Mouse (Mus musculus) layer of hippocampus, adult 8-10 months (tissue): ENCODE results near the gene Ikzf3. TPM values are rescaled to one million over a fixed set of nuclear protein-coding genes. Genes with fewer than 3 reads are reported as not detected.

Source experiments
- total RNA-seq, 4 experiments: library from RNA; stranded (reverse); gene quantifications; 2 replicates each; pipeline ENCODE4 v1.2.4; 2022

The Ikzf3 gene
- total RNA-seq, 4 experiments from 2014 or later, result not detected

Other genes with a start within 250 kb of the Ikzf3 start
- 100 to 1,000 TPM; 124 to 133 (median 129) TPM for gene Neurod2, start 216.4 kb downstream of the Ikzf3 start, total RNA-seq
- 10 to 100 TPM; 52.5 to 55.9 (median 53.3) TPM for gene Ppp1r1b, start 197.6 kb downstream of the Ikzf3 start, total RNA-seq
- 10 to 100 TPM; 35.5 to 41.0 (median 36.5) TPM for gene Stard3, start 187.7 kb downstream of the Ikzf3 start, total RNA-seq
- gene Tcap, start 162.2 kb downstream of the Ikzf3 start, total RNA-seq, result 10 to 100 TPM in 2 of 4 experiments, 1 to 10 TPM in 2; 1.2 to 15.3 (median 8.3) TPM
- gene Pnmt, start 159.6 kb downstream of the Ikzf3 start, total RNA-seq, result 1 to 10 TPM in 2 of 4 experiments, under 1 TPM in 1, not detected in 1; 0.37 to 1.5 (median 1.3) TPM
- 10 to 100 TPM in 2 of 4 experiments, 1 to 10 TPM in 2; 8.7 to 11.7 (median 9.6) TPM for gene Pgap3, start 145.5 kb downstream of the Ikzf3 start, total RNA-seq
- 1 to 10 TPM; 2.1 to 3.5 (median 2.9) TPM for gene Erbb2, start 133.6 kb downstream of the Ikzf3 start, total RNA-seq
- gene Mien1, start 107.0 kb downstream of the Ikzf3 start, total RNA-seq, result 10 to 100 TPM; 83.9 to 93.8 (median 89.8) TPM
- 1 to 10 TPM; 2.6 to 3.5 (median 2.9) TPM for gene Grb7, start 99.6 kb downstream of the Ikzf3 start, total RNA-seq
- under 1 TPM in 1 of 4 experiments, not detected in 3; 0.75 TPM for gene Zpbp2, start 5.1 kb upstream of the Ikzf3 start, total RNA-seq
- 10 to 100 TPM; 43.4 to 57.6 (median 48.9) TPM for gene Ormdl3, start 41.3 kb upstream of the Ikzf3 start, total RNA-seq
- gene Lrrc3c, start 52.3 kb upstream of the Ikzf3 start, total RNA-seq, result not detected
- gene Gm12355, start 79.6 kb upstream of the Ikzf3 start, total RNA-seq, result 10 to 100 TPM; 12.1 to 20.0 (median 14.9) TPM
- gene Gsdma3, start 80.3 kb upstream of the Ikzf3 start, total RNA-seq, result under 1 TPM in 1 of 4 experiments, not detected in 3; 0.27 TPM
- not detected for gene Gsdma2, start 100.7 kb upstream of the Ikzf3 start, total RNA-seq
- gene Gsdma, start 118.3 kb upstream of the Ikzf3 start, total RNA-seq, result under 1 TPM in 1 of 4 experiments, not detected in 3; 0.22 TPM
- gene Psmd3, start 136.5 kb upstream of the Ikzf3 start, total RNA-seq, result 100 to 1,000 TPM; 115 to 128 (median 124) TPM
- gene Csf3, start 155.2 kb upstream of the Ikzf3 start, total RNA-seq, result not detected
- 100 to 1,000 TPM; 118 to 162 (median 138) TPM for gene Med24, start 183.4 kb upstream of the Ikzf3 start, total RNA-seq
- gene Thra, start 194.6 kb upstream of the Ikzf3 start, total RNA-seq, result 100 to 1,000 TPM; 919 to 985 (median 938) TPM
- 10 to 100 TPM; 86.6 to 99.6 (median 92.7) TPM for gene Nr1d1, start 229.3 kb upstream of the Ikzf3 start, total RNA-seq
- gene Msl1, start 249.5 kb upstream of the Ikzf3 start, total RNA-seq, result 100 to 1,000 TPM; 140 to 201 (median 177) TPM